Mouse (Mus musculus): ENCODE measurements around the gene Frem2. TPM values are rescaled to one million over a fixed set of nuclear protein-coding genes. Genes with fewer than 3 reads are reported as not detected.

The Frem2 gene
- polyA plus RNA-seq, 1 experiment from 2014 or later: 15.1 TPM

DNA sequence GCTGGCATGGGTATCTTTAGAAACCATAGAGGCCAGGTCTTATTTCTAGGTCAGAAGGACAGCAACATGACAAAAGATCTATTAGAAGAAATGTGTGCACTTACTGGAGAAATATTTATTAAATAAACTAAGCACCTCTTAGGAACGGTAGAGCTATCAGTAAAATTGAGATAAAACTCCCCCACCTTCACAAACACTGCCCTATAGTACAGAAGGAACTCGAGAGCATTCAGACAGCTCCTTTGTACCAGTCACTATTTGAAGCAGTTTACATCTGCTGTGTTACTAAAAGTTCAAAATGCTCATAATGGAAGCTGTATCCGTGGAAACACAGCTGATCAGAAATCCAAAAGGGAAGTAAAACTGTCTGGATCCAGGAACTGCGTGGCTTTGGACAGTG lies 26.5 kb downstream of the Frem2 start:
- Histone ChIP-seq H3K27ac (ENCODE audit: low read length) (no peak overlapping the region), H3K4me1 (ENCODE audit: insufficient read depth, low read length) (0 out of 2 replicates have a peak, but pooled peaks cover 3% of the 10 kb centered on the region), H3K4me3 (ENCODE audit: low read length) (no peak overlapping the region), H3K4me2 (replicated peaks; ENCODE audit: low read depth, low read length) (no peak overlapping the region), H3K36me3 (ENCODE audit: insufficient read depth, low read length) (no peaks in the 10 kb centered on the region), H3K9ac (replicated peaks; ENCODE audit: low read length) (no peak overlapping the region), H3K27me3 (ENCODE audit: insufficient read depth, low read length) (no peaks in the 10 kb centered on the region), H3K9me3 (ENCODE audit: low read length) (no peaks in the 10 kb centered on the region)
- WGBS: 55% methylated on average over 4 of the region's 4 CpGs
- ATAC-seq (ENCODE audit: low FRiP score, low TSS enrichment): no peak

DNA sequence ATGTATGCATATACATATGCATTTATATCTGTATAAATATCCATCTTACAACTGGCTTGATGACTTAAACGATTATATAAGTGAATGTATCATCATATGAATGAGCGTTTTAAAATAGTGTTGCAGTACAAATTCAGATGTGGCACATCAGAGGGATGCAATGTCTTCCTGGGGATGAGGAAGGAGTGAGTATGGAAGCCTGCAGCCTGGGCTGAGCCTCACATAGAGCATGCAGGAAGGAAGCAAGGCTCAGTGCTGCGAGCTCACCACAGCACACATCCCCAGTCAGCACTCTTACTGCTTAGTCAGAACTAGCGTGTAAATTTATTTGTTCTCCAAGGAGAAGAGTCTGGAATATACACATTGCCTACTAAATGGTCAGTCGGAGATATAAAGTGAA lies 27.2 kb downstream of the Frem2 start:
- no peak for ATAC-seq (ENCODE audit: low FRiP score, low TSS enrichment)
- no peaks in the 10 kb centered on the region for H3K27me3 ChIP-seq (ENCODE audit: insufficient read depth, low read length)
- WGBS: 89% methylated on average over 5 of the region's 5 CpGs
- no peaks in the 10 kb centered on the region for H3K9me3 ChIP-seq (ENCODE audit: low read length)
- 0 out of 2 replicates have a peak, but pooled peaks cover 3% of the 10 kb centered on the region for H3K4me1 ChIP-seq (ENCODE audit: insufficient read depth, low read length)
- no peak overlapping the region for H3K4me2 ChIP-seq (replicated peaks; ENCODE audit: low read depth, low read length)
- no peak overlapping the region for H3K9ac ChIP-seq (replicated peaks; ENCODE audit: low read length)
- H3K27ac ChIP-seq (ENCODE audit: low read length): no peak overlapping the region
- no peaks in the 10 kb centered on the region for H3K36me3 ChIP-seq (ENCODE audit: insufficient read depth, low read length)
- no peak overlapping the region for H3K4me3 ChIP-seq (ENCODE audit: low read length)

DNA sequence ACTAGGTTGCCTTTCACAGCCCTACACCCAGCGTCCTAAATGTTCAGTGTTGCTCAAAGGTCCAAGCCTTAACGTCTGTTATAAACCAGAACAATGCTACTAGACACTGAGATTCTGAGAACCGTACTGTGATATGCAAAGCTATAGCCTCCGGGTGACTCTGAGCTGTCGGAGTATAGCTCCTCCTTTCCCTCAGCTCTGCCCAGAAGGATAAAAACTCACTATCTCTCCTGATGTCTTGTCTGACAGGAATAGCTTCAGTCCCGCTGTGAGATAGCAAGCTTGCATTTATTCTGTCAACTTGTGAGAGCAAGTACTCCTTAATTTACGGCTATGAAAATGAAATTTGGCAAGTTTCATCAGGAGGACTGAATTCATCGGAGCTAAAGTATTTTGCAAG lies 33.9 kb downstream of the Frem2 start:
- H3K4me2 ChIP-seq (replicated peaks; ENCODE audit: low read depth, low read length): no peak overlapping the region
- H3K9ac ChIP-seq (replicated peaks; ENCODE audit: low read length): no peak overlapping the region
- no peaks in the 10 kb centered on the region for H3K27me3 ChIP-seq (ENCODE audit: insufficient read depth, low read length)
- ATAC-seq (ENCODE audit: low FRiP score, low TSS enrichment): no peak; the same call in 1 of the 2 replicates
- H3K9me3 ChIP-seq (ENCODE audit: low read length): no peaks in the 10 kb centered on the region
- no peaks in the 10 kb centered on the region for H3K36me3 ChIP-seq (ENCODE audit: insufficient read depth, low read length)
- no peak overlapping the region for H3K4me3 ChIP-seq (ENCODE audit: low read length)
- 0 out of 2 replicates have a peak, but pooled peaks cover 9% of the 10 kb centered on the region for H3K4me1 ChIP-seq (ENCODE audit: insufficient read depth, low read length)
- 65% methylated on average over 8 of the region's 8 CpGs for WGBS
- H3K27ac ChIP-seq (ENCODE audit: low read length): no peak overlapping the region

DNA sequence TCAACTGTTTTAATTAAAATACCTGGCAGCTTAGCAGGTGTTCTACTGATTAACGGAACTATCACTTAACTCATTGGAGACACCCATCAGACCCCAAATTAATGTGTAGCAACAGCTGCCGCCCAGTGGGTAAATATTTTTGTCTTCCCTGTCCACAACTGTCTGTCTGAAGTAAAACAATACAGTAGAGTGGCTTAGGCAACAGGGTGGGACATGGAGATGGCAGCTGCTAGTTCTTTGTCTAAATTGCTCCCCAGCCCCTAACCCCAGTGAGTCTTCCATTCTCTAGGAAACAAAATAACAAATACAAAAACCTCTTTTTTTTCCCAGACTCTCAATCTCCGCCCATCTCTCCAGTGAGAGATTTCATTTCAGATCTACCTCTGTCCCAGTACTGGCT lies 36.2 kb downstream of the Frem2 start:
- Histone ChIP-seq H3K4me3 (ENCODE audit: low read length) (no peak overlapping the region), H3K9me3 (ENCODE audit: low read length) (no peaks in the 10 kb centered on the region), H3K4me1 (ENCODE audit: insufficient read depth, low read length) (0 out of 2 replicates have a peak, but pooled peaks cover 9% of the 10 kb centered on the region), H3K9ac (replicated peaks; ENCODE audit: low read length) (no peak overlapping the region), H3K4me2 (replicated peaks; ENCODE audit: low read depth, low read length) (no peak overlapping the region), H3K27ac (ENCODE audit: low read length) (no peak overlapping the region), H3K27me3 (ENCODE audit: insufficient read depth, low read length) (no peaks in the 10 kb centered on the region), H3K36me3 (ENCODE audit: insufficient read depth, low read length) (no peaks in the 10 kb centered on the region)
- 67% methylated on average over 3 of the region's 3 CpGs for WGBS
- no peak for ATAC-seq (ENCODE audit: low FRiP score, low TSS enrichment)

DNA sequence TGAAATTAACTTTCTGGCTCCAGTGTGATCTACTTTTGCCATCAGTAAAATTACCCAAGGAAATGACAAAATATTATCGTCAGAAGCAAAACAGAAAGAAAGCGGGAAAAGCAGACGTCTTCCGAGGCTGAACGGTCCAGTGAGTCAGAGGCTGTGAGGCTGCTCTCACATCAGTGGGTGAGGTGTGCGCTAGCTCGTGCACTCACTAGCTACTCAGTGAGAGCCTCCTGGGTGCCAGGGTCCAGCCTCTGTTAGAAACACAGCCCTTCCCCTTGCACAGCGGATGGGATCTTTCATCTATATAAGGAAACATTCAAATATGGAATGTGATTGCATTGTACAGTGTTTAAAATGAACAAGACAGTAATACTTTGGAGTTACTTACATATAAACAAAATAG lies 36.8 kb downstream of the Frem2 start:
- no peak overlapping the region for H3K27ac ChIP-seq (ENCODE audit: low read length)
- H3K9ac ChIP-seq (replicated peaks; ENCODE audit: low read length): no peak overlapping the region
- no peaks in the 10 kb centered on the region for H3K27me3 ChIP-seq (ENCODE audit: insufficient read depth, low read length)
- WGBS: 55% methylated on average over 8 of the region's 8 CpGs
- H3K4me1 ChIP-seq (ENCODE audit: insufficient read depth, low read length): 0 out of 2 replicates have a peak, but pooled peaks cover 9% of the 10 kb centered on the region
- 0 out of 2 replicates have a peak, but pooled peaks have one; percentile 59 for ATAC-seq (ENCODE audit: low FRiP score, low TSS enrichment)
- H3K4me2 ChIP-seq (replicated peaks; ENCODE audit: low read depth, low read length): no peak overlapping the region
- H3K9me3 ChIP-seq (ENCODE audit: low read length): no peaks in the 10 kb centered on the region
- H3K4me3 ChIP-seq (ENCODE audit: low read length): no peak overlapping the region
- H3K36me3 ChIP-seq (ENCODE audit: insufficient read depth, low read length): no peaks in the 10 kb centered on the region

DNA sequence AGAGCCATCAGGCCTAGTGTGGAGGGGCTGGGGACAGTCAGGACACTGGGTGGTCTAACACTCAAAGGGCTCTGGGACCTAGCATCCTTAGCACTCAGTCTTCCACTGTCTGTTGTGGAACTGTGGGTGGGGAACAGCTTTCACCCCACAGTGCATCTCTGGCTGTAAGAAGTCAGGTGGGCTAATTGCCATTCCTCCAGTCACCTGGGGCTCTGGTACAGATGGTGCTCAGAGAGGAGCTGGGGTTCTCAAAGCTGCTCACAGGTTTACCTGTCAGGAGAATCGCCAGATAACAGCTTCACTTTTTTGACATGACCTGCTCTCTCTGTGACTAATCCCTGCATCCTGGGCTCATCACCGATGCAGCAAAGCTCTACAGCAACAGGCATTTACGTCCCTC lies 46.0 kb downstream of the Frem2 start:
- H3K4me2 ChIP-seq (replicated peaks; ENCODE audit: low read depth, low read length): no peak overlapping the region
- no peaks in the 10 kb centered on the region for H3K27me3 ChIP-seq (ENCODE audit: insufficient read depth, low read length)
- H3K4me1 ChIP-seq (ENCODE audit: insufficient read depth, low read length): no peaks in the 10 kb centered on the region
- H3K9me3 ChIP-seq (ENCODE audit: low read length): no peaks in the 10 kb centered on the region
- no peak overlapping the region for H3K4me3 ChIP-seq (ENCODE audit: low read length)
- H3K9ac ChIP-seq (replicated peaks; ENCODE audit: low read length): no peak overlapping the region
- 77% methylated on average over 3 of the region's 3 CpGs for WGBS
- no peak for ATAC-seq (ENCODE audit: low FRiP score, low TSS enrichment)
- H3K36me3 ChIP-seq (ENCODE audit: insufficient read depth, low read length): no peaks in the 10 kb centered on the region
- H3K27ac ChIP-seq (ENCODE audit: low read length): peak overlapping the region; percentile 65; the same call in 1 of the 2 replicates

DNA sequence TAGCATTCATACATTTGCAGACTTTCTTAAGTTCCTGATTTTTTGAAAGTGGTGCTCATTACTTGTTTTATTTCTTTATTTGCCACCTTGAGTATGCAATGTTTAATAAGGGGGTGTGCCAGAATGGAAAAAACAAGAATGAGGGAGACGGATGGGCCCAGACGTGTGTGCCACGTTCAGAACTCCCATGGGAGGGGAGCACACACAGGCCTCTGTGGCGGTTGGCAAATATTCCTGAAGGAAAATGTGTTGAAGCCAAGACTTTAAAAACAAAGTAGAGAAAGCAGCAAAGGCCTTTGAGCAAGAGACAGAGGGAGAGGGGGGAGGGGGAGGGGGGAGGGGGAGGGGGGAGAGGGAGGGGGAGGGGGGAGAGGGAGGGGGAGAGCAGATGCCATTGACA lies 47.3 kb downstream of the Frem2 start:
- Histone ChIP-seq H3K4me2 (replicated peaks; ENCODE audit: low read depth, low read length) (no peak overlapping the region), H3K4me3 (ENCODE audit: low read length) (no peak overlapping the region), H3K4me1 (ENCODE audit: insufficient read depth, low read length) (no peaks in the 10 kb centered on the region), H3K9ac (replicated peaks; ENCODE audit: low read length) (no peak overlapping the region), H3K9me3 (ENCODE audit: low read length) (peaks cover 9% of the 10 kb centered on the region), H3K27me3 (ENCODE audit: insufficient read depth, low read length) (no peaks in the 10 kb centered on the region), H3K36me3 (ENCODE audit: insufficient read depth, low read length) (0 out of 2 replicates have a peak, but pooled peaks cover 5% of the 10 kb centered on the region), H3K27ac (ENCODE audit: low read length) (0 out of 2 replicates have a peak overlapping the region, but pooled peaks have one; percentile 65)
- whole genome bisulfite sequencing: 53% methylated on average over 4 of the region's 4 CpGs
- no peak for ATAC-seq (ENCODE audit: low FRiP score, low TSS enrichment)

DNA sequence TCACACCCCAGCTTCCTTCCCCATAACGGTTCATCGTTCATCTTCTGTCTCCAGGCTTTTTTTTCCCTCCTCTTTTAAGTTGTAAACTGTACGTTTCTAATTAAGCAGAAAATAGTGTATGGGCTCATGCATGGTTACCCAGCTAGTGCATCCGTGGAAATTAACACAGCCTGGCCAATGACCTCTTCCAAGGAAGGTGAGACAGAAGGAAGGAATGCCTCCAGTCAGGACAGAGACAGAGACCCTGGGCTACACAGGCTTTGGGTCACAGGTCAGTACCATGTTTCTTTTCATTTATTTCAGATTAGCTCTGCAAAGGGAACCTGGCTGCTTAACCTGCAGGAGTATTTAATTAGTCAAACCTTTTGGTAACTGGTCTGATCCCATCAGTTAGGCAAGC lies 57.0 kb downstream of the Frem2 start:
- WGBS: 29% methylated on average over 4 of the region's 4 CpGs
- Histone ChIP-seq H3K9ac (replicated peaks; ENCODE audit: low read length) (no peak overlapping the region), H3K4me3 (ENCODE audit: low read length) (no peak overlapping the region), H3K27ac (ENCODE audit: low read length) (no peak overlapping the region), H3K36me3 (ENCODE audit: insufficient read depth, low read length) (peaks cover 3% of the 10 kb centered on the region; the same call in 1 of the 2 replicates), H3K27me3 (ENCODE audit: insufficient read depth, low read length) (no peaks in the 10 kb centered on the region), H3K4me2 (replicated peaks; ENCODE audit: low read depth, low read length) (no peak overlapping the region), H3K4me1 (ENCODE audit: insufficient read depth, low read length) (peaks cover 33% of the 10 kb centered on the region), H3K9me3 (ENCODE audit: low read length) (peaks cover 4% of the 10 kb centered on the region; the same call in 1 of the 2 replicates)
- peak; percentile 78 for ATAC-seq (ENCODE audit: low FRiP score, low TSS enrichment)

DNA sequence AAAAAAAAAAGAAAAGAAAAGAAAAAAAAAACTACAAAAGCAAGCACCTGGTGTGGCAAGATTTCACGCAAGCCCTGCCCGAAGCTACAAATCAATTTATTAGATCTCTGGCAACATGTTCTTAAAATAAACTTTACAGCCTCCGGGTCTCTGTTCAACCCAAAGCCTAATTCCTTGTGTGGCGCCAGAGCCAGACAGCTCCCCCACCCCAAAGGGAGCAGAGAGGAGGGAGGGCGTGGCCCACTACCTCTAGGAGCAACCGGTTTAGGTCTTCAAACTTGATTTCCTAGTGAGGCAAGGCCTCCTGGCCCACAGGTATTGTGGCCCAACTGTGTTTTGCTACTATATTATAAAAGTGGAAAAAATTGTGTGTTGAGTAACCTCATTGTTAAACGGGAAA lies 57.8 kb downstream of the Frem2 start:
- WGBS: 14% methylated on average over 7 of the region's 7 CpGs
- no peaks in the 10 kb centered on the region for H3K36me3 ChIP-seq (ENCODE audit: insufficient read depth, low read length)
- no peaks in the 10 kb centered on the region for H3K9me3 ChIP-seq (ENCODE audit: low read length)
- H3K27me3 ChIP-seq (ENCODE audit: insufficient read depth, low read length): no peaks in the 10 kb centered on the region
- no peak overlapping the region for H3K9ac ChIP-seq (replicated peaks; ENCODE audit: low read length)
- H3K4me1 ChIP-seq (ENCODE audit: insufficient read depth, low read length): peaks cover 38% of the 10 kb centered on the region
- no peak for ATAC-seq (ENCODE audit: low FRiP score, low TSS enrichment)
- H3K4me3 ChIP-seq (ENCODE audit: low read length): no peak overlapping the region
- H3K4me2 ChIP-seq (replicated peaks; ENCODE audit: low read depth, low read length): 0 out of 2 replicates have a peak overlapping the region, but pooled peaks have one; percentile 1
- H3K27ac ChIP-seq (ENCODE audit: low read length): peak overlapping the region; percentile 63; the same call in 1 of the 2 replicates

DNA sequence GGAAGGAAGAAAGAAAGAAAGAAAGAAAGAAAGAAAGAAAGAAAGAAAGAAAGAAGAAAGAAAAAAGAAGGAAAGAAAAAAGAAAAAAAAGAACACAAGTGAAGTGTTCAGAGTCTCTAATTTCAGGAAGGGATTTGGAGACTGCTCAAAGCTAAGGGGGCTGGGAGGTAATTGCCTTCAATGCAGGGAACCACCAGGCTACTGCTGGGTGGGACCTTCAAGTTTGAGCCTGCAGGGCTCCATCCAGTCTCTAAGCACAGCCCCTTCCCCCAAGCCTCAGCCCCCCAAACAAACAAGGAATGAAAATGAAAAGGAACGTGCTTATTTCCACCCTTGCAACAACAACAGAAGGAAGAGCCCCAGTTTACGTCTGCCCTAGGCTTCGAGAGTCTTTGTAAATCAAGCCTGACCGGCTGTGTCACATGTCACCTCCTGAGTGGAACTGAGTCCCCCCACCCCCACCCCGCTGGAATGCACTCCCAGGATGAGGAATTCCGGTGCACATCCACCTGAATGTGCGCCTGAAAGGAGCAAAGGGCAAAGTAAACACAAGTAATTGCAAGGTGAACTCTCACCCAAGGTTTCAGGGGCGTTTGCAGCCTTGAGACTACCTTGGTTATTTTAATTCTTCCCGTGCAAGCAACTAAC lies 58.9 kb downstream of the Frem2 start:
- Histone ChIP-seq H3K36me3 (ENCODE audit: insufficient read depth, low read length) (no peaks in the 10 kb centered on the region), H3K9me3 (ENCODE audit: low read length) (no peaks in the 10 kb centered on the region), H3K27ac (ENCODE audit: low read length) (peak overlapping the region; percentile 77), H3K27me3 (ENCODE audit: insufficient read depth, low read length) (no peaks in the 10 kb centered on the region), H3K4me3 (ENCODE audit: low read length) (no peak overlapping the region), H3K9ac (replicated peaks; ENCODE audit: low read length) (no peak overlapping the region), H3K4me1 (ENCODE audit: insufficient read depth, low read length) (peaks cover 42% of the 10 kb centered on the region), H3K4me2 (replicated peaks; ENCODE audit: low read depth, low read length) (peak overlapping the region; percentile 24)
- 2% methylated on average over 9 of the region's 9 CpGs for WGBS
- ATAC-seq (ENCODE audit: low FRiP score, low TSS enrichment): peak; percentile 69
